Mouse (Mus musculus): ENCODE results near the gene Arf1.
"Not testable (repeated sequence)": the region's sequence is repeated elsewhere in the genome, so short reads cannot be mapped to it uniquely, and the experiment has no call there.

DNA sequence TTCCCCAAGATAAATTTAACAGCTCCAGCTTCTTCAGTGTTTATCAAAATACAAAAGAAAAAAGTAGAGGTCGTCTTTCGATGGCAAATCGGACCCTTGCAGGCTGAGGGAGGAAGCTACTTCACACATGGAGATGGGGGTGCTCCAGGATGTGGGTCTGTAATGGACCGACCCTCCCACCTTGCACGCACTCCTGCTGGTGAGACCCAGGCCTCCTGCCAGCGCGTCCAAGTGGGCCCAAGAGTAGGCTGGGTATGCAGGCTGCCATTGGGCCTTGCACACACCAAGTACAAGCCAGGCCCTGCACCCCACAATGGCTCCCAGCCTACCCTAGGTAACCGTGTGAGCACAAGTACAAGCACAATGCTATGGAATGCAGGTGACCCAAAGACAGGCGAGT, 16.5 kb downstream of the Arf1 start:
- TF ChIP-seq UBTF (IDR thresholded peaks at IDR 0.05; ENCODE audit: borderline replicate concordance, insufficient read depth, low read depth, low read length); E2F4 (IDR thresholded peaks at IDR 0.05; ENCODE audit: borderline replicate concordance, low read depth, low read length): not testable (repeated sequence)

Data from MEL (cell line).